Mouse (Mus musculus) hindbrain, postnatal 0 days (tissue): Measurements from ENCODE around the gene Akap5. TPM values are rescaled to one million over a fixed set of nuclear protein-coding genes. Genes with fewer than 3 reads are reported as not detected.
A peak's percentile ranks its signal among the peaks of the same experiment; 100 is the strongest.

Experiments
- ATAC-seq: fragments of 200-750 bp; cut with Nextera tagmentation; 2 replicates; pipeline ENCODE4 v1.8.0; 2017; ENCODE audit warnings: mild to moderate bottlenecking, moderate TSS enrichment, moderate library complexity
- DNase-seq: peaks from one replicate; pipeline ENCODE4 v3.0.0-alpha.2; 2015; ENCODE audit warnings: low spot score
- H3K27ac ChIP-seq: fragments of 300-500 bp; sonication (generic); 2 replicates; pipeline ENCODE4 v1.5.1; 2014; ENCODE audit warnings: mild to moderate bottlenecking
- H3K27me3 ChIP-seq: fragments of 300-500 bp; sonication (generic); 2 replicates; pipeline ENCODE4 v1.6.1; 2014; ENCODE audit warnings: low read length, mixed read lengths; ENCODE audit not compliant: insufficient read depth
- H3K36me3 ChIP-seq: fragments of 300-500 bp; sonication (generic); 2 replicates; pipeline ENCODE4 v1.6.1; 2014; ENCODE audit warnings: low read length, mixed read lengths; ENCODE audit not compliant: insufficient read depth
- H3K4me1 ChIP-seq: fragments of 300-500 bp; sonication (generic); 2 replicates; pipeline ENCODE4 v1.6.1; 2014; ENCODE audit warnings: antibody characterized with exemption, low read length, mixed read lengths; ENCODE audit not compliant: insufficient read depth
- H3K4me2 ChIP-seq: fragments of 300-500 bp; sonication (generic); 2 replicates; pipeline ENCODE4 v1.6.1; 2014; ENCODE audit warnings: low read depth, mild to moderate bottlenecking, low read length, moderate library complexity, mixed read lengths
- H3K4me3 ChIP-seq: fragments of 300-500 bp; sonication (generic); 2 replicates; pipeline ENCODE4 v1.5.1; 2014; ENCODE audit warnings: low read length
- H3K9ac ChIP-seq: fragments of 300-500 bp; sonication (generic); replicated peaks from 2 replicates; pipeline ENCODE4 v1.6.1; 2014; ENCODE audit warnings: mild to moderate bottlenecking, low read length, moderate library complexity, mixed read lengths
- H3K9me3 ChIP-seq: fragments of 300-500 bp; sonication (generic); 2 replicates; pipeline ENCODE4 v1.6.1; 2016; ENCODE audit warnings: low read length, mixed read lengths
- CTCF ChIP-seq: IDR thresholded peaks from 2 replicates; pipeline ENCODE4 v1.5.1; 2016; ENCODE audit warnings: antibody characterized with exemption, control low read depth, low read depth
- WGBS: fragments of 180-500 bp; shearing (Covaris S2); extraction: QIAGEN DNeasy Blood & Tissue Kit; methylation state at CpG from one replicate; pipeline ENCODE4 v1.1.7; 2014; 5-methylcytosine and 5-hydroxymethylcytosine counted together
- polyA plus RNA-seq: library from polyadenylated mRNA; unstranded; fragments of >200 nt; fragmentation: Nextera tagmentation; extraction: Ambion mirVana; gene quantifications from 2 replicates; pipeline ENCODE4 v1.2.1, GENCODE M21; 2015
- total RNA-seq: library from RNA; depleted of rRNA; stranded (reverse); fragments of >200 nt; gene quantifications from 2 replicates; pipeline ENCODE4 v1.2.3, GENCODE M21; 2014; rRNA removed

Gene Akap5
- total and polyA plus RNA-seq, 2 experiments from 2014 or later: 12.5 to 13.1 TPM

DNA sequence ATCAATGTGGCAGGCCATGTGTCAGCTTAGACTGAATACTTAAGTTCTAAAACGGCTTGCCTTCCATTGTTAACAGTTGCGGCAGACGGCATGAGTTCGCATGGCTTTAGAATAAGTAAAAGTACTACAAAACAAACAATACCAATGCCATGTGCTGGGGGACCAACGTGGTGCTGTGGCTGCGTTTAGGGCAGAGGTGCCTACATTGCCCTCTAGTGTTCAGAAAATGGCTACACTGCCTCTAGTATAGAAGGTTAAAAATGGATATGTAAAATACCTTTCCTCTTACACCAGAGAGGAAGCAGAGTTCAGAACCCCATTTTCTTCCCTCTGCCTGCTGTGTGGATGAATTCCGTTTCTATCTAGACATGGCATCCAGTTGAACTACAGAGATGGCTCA lies 52.0 kb downstream of the Akap5 start:
- DNase-seq (peak; percentile 32), ATAC-seq (no peak)
- Histone ChIP-seq H3K36me3 (no peaks in the 10 kb centered on the region), H3K9me3 (no peaks in the 10 kb centered on the region), H3K27me3 (no peaks in the 10 kb centered on the region), H3K9ac (no peak overlapping the region), H3K27ac (no peak overlapping the region), H3K4me2 (no peak overlapping the region), H3K4me3 (no peak overlapping the region), H3K4me1 (no peaks in the 10 kb centered on the region; the same call in 1 of the 2 replicates)
- peak; percentile 73 for TF ChIP-seq CTCF
- WGBS: 36% methylated on average over 7 of the region's 7 CpGs

DNA sequence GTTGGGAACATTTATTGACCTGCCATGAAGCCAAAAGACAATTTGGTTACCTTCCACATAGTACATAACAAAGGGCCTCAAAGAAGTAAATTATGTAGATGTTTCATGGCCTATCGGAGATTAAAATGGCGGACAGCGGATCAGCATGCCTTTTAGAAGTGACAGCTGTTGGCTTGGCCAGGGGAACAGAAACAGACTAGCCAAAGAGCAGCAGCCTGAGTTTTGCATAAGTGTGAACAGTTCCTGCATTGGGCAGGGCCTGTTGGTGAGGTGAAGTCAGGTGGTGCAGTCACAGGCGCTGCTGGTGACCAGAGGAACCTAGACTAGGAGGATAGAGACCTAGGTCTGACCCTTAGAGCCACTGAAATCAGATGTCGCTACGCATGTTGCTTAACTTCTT lies 52.4 kb downstream of the Akap5 start:
- H3K9me3 ChIP-seq: no peaks in the 10 kb centered on the region
- H3K4me2 ChIP-seq: no peak overlapping the region
- H3K4me1 ChIP-seq: no peaks in the 10 kb centered on the region; the same call in 1 of the 2 replicates
- no peak overlapping the region for H3K4me3 ChIP-seq
- no peaks in the 10 kb centered on the region for H3K27me3 ChIP-seq
- no peak overlapping the region for H3K27ac ChIP-seq
- no peak for DNase-seq
- ATAC-seq: no peak
- 84% methylated on average over 6 of the region's 6 CpGs for WGBS
- no peaks in the 10 kb centered on the region for H3K36me3 ChIP-seq
- TF ChIP-seq CTCF: no peak
- H3K9ac ChIP-seq: no peak overlapping the region

DNA sequence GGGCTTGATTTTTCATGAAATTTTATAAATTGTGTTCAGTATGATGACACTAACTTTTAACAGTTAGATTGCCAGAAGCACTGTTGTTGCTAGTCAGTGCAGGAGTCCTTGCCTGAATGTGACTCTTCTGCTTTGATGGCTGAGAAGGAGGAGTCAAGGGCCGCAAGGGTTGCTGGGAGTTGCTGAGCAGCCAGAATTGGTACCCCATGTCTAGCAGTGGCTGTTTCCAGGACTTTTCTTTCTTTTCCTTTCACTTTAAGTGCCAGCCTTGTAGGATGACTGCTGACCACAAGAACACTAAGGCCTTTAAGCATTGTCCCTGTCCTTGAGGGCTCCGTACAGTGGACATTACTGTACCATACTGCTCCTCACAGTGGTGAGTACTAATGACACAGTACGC lies 53.0 kb downstream of the Akap5 start:
- Histone ChIP-seq H3K4me1 (no peaks in the 10 kb centered on the region), H3K27me3 (no peaks in the 10 kb centered on the region), H3K36me3 (no peaks in the 10 kb centered on the region), H3K9me3 (no peaks in the 10 kb centered on the region), H3K27ac (no peak overlapping the region), H3K4me3 (no peak overlapping the region), H3K4me2 (no peak overlapping the region), H3K9ac (no peak overlapping the region)
- TF ChIP-seq CTCF: no peak
- WGBS: 94% methylated on average over 3 of the region's 3 CpGs
- DNase-seq (no peak), ATAC-seq (no peak)

DNA sequence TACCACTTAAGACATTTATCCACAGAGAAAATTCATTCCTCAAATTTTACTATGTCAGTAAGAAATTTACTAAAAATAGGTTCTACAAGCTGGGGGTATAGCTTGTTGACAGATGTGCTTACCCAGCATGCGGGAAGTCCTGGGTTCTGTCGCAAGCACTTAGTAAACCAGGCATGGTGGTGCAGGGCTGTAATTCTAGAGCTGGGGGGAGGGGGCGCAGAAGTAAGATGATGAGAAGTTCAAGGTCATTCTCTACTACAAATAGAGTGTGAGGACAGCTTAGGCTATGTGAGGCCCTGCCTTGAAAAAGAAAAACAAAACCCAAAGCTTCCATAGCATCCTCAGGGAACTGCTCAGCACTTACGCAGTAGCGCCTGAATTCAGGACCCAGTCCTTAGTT lies 53.9 kb downstream of the Akap5 start:
- ATAC-seq (no peak), DNase-seq (no peak)
- Histone ChIP-seq H3K36me3 (no peaks in the 10 kb centered on the region), H3K9me3 (no peaks in the 10 kb centered on the region), H3K4me2 (no peak overlapping the region), H3K4me3 (no peak overlapping the region), H3K9ac (no peak overlapping the region), H3K27me3 (no peaks in the 10 kb centered on the region), H3K4me1 (no peaks in the 10 kb centered on the region), H3K27ac (no peak overlapping the region)
- WGBS: 89% methylated on average over 5 of the region's 5 CpGs
- TF ChIP-seq CTCF: no peak

DNA sequence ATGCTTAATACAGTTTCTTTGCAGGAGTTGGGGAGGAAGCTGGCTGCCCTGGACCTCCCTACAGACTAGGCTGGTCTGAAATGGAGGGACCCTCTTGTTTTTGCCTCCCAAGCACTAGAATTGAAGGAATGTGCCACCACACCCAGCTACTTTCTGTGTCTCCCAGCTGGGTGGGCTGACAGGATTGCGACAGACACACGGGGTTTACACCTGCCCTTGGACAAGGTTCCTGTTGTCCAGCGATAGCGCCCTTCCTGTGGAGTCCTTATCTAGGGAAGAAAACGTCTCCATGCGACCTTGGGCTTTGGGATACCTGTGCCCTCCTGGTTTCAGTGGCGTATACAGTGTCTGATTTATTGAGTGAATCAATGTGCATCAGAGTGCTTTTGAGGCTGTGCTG lies 55.5 kb downstream of the Akap5 start:
- WGBS: 90% methylated on average over 7 of the region's 7 CpGs
- ATAC-seq (no peak), DNase-seq (no peak)
- H3K36me3 ChIP-seq: no peaks in the 10 kb centered on the region
- no peak overlapping the region for H3K4me2 ChIP-seq
- no peak overlapping the region for H3K9ac ChIP-seq
- TF ChIP-seq CTCF: no peak
- no peak overlapping the region for H3K4me3 ChIP-seq
- H3K27me3 ChIP-seq: no peaks in the 10 kb centered on the region
- no peaks in the 10 kb centered on the region for H3K4me1 ChIP-seq
- H3K27ac ChIP-seq: no peak overlapping the region
- H3K9me3 ChIP-seq: no peaks in the 10 kb centered on the region

Other genes starting within 250 kb of the Akap5 start
- 0.29 and 0.31 TPM in 2 replicates for gene Esr2, start 147.6 kb upstream of the Akap5 start, total RNA-seq
- gene Esr2, start 147.6 kb upstream of the Akap5 start, polyA plus RNA-seq: 0.28 and 0.35 TPM in 2 replicates
- not detected in 2 replicates for gene Tex21, start 78.1 kb upstream of the Akap5 start, total RNA-seq
- gene Tex21, start 78.1 kb upstream of the Akap5 start, polyA plus RNA-seq: not detected in 2 replicates
- 30.9 and 31.3 TPM in 2 replicates for gene Mthfd1, start 69.6 kb upstream of the Akap5 start, total RNA-seq
- gene Mthfd1, start 69.6 kb upstream of the Akap5 start, polyA plus RNA-seq: 33.1 and 37.1 TPM in 2 replicates
- gene Zbtb25, start 44.7 kb downstream of the Akap5 start, total RNA-seq: 20.5 and 25.2 TPM in 2 replicates
- 12.1 and 12.7 TPM in 2 replicates for gene Zbtb25, start 44.7 kb downstream of the Akap5 start, polyA plus RNA-seq
- gene Zbtb1, start 45.4 kb downstream of the Akap5 start, total RNA-seq: 3.3 and 3.6 TPM in 2 replicates
- 3.0 and 3.1 TPM in 2 replicates for gene Zbtb1, start 45.4 kb downstream of the Akap5 start, polyA plus RNA-seq
- 9.6 and 17.2 TPM in 2 replicates for gene Hspa2, start 79.3 kb downstream of the Akap5 start, total RNA-seq
- gene Hspa2, start 79.3 kb downstream of the Akap5 start, polyA plus RNA-seq: 11.1 and 13.8 TPM in 2 replicates
- 0.25 and 0.52 TPM in 2 replicates for gene Ppp1r36, start 92.6 kb downstream of the Akap5 start, total RNA-seq
- 2.7 and 2.8 TPM in 2 replicates for gene Ppp1r36, start 92.6 kb downstream of the Akap5 start, polyA plus RNA-seq
- 5.4 and 6.8 TPM in 2 replicates for gene Plekhg3, start 206.0 kb downstream of the Akap5 start, total RNA-seq
- 1.3 and 1.8 TPM in 2 replicates for gene Plekhg3, start 206.0 kb downstream of the Akap5 start, polyA plus RNA-seq